Mouse (Mus musculus) adrenal gland, postnatal 14 days (tissue): ENCODE measurements around the gene Gm45785. TPM values are rescaled to one million over a fixed set of nuclear protein-coding genes. Genes with fewer than 3 reads are reported as not detected.

Experiments
- DNase-seq: peaks from one replicate; pipeline ENCODE4 v3.0.0; 2021; ENCODE audit warnings: mixed read lengths
- total RNA-seq: library from RNA; stranded (reverse); gene quantifications from 2 replicates; pipeline ENCODE4 v1.2.3, GENCODE M21; 2021

Gene Gm45785
- total RNA-seq, 1 experiment from 2014 or later = 0.89 TPM

- DNase-seq = no peak
Observed at GRCm38 (mm10) chr7:140857550-140858505, 1.7 kb upstream of the Gm45785 start, which contains the start of gene Bet1l. Gene Bet1l (minus strand): TSS chr7:140857577.

GRCm38 (mm10) chr7:140856785-140857549 is 836 bp upstream of the Gm45785 start, which contains the start of gene Ric8a:
Gene Ric8a (plus strand): TSS chr7:140856957.
- DNase-seq = peak; percentile 95

- no peak for DNase-seq
Observed at GRCm38 (mm10) chr7:140855181-140855580, 950 bp downstream of the Gm45785 start.

- no peak for DNase-seq
Observed at GRCm38 (mm10) chr7:140854483-140854882, 1.6 kb downstream of the Gm45785 start.

- DNase-seq = peak; percentile 76
Observed at GRCm38 (mm10) chr7:140853386-140853785, 2.7 kb downstream of the Gm45785 start.

DNA sequence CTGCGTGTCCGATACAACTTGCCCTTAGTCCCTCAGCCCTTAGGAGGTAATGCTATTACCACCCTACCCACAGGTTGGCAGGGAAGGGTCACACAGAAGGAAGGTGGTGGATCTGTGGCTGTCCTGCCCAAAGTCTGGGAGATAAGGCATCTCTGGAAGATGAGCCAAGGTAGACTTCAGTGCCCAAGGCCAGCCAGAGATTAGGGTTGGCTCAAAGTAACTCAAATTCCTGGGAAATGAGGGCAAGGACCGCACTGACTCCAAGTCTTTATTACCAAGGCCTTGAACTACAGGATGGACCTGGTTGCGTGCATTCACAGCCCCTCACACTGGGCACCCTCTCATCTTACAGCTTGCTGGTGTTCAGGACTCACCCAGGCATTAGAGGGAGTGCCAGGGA is 4.2 kb downstream of the Gm45785 start:
- DNase-seq = peak; percentile 49

GRCm38 (mm10) chr7:140848591-140848990 is 7.5 kb downstream of the Gm45785 start:
- no peak for DNase-seq

DNA sequence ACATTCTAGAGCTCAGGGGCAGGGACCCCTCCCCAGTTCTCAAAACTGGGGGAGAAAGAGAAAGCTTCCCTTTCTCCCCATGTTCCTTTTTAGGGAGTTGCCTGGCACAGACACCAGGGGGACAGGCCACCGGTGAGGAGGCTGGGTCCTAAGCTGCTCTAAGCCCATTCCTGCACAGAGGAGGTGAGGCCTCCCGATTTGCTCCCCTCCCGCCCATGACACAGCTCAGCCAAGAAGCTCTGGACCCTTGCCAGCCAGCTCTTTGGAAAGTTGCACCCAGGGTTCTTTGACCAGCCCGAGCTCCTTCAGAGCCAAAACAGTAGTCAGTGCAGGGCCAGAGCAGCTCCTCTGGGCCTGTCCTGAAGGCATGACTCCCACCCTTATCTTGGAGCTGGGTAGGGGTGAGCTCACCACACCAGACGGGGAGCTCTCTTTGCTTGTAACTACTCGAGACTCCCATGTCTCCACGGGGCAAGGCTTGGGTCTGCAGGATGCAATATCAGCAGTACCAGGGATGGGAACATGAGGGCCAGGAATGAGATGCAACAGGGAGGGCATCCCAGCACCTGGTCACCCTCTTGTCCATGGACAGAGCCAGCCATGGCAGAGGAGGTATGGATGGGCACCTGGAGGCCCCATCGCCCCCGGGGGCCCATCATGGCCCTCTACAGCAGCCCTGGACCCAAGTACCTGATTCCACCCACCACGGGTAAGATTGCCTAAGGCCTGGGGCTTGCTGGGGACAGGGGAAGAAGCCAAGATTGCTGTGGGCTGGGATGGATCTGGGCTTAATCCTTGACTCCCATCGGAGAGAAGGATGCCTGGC is 8.2 kb downstream of the Gm45785 start, which contains the start of gene Odf3:
Odf3 (plus strand) TSS at position 51 of the 826 bp plus-strand sequence.
- DNase-seq = peak; percentile 91

GRCm38 (mm10) chr7:140846676-140847075 is 9.5 kb downstream of the Gm45785 start:
- DNase-seq = peak; percentile 42

DNA sequence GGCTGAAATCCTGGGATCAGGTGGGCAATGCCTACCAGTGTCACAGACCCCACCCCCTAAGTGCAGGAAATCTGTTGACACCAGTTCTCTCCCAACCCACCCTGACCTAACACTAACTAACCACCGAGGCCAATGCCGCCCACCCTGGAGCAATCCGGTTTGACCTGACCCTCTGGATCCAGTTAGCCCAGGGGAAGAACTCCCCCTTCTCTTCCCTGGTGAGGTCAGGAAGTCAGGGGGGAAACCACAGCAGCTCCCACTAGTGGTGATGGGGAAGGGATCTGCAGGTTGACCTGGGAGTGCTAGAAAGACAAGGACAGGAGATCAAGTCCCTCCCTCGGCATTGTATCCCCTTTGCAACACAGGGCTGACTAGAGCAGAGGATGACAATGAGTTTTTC is 10.4 kb downstream of the Gm45785 start:
- peak; percentile 8 for DNase-seq

DNA sequence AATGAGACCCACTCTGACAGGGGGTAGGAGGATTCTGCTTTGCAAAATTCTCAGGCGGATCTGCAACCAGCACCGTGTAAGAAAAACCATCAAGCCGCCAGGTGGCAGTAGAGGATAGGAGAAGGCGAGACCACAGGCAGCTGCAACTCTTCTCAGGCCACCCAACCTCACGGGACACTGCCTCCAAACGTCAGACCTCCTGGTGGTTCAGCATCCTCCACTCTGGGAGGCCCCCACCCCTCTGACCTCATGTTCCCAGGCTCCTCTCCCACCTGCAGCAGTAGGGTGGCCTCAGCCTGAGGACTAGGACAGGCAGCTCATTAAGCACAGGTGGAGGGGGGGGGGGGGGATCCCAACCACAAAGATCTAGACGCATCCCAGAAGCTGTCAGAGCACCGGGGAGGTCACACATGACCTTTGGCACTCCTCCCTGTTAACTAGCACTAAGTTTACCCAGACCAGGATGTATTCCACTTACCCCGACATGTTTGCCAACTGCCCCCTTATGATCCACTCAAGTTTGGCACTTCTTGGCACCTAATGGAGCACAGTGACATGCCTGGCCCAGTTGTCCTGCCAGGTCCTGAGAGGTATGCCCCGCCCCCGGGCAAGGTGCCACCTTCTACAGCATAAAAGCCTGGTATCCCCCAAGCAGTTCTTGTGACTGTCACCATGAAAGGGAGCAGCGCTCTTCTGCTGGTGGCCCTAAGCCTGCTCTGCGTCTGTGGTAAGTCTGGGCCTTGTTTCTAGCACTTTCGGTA is 11.0 kb downstream of the Gm45785 start, which contains the start of gene Scgb1c1:
Scgb1c1 (plus strand) TSS at position 643 of the 761 bp plus-strand sequence.
- peak; percentile 96 for DNase-seq

- peak; percentile 2 for DNase-seq
Observed at GRCm38 (mm10) chr7:140843806-140844205, 12.3 kb downstream of the Gm45785 start.

DNA sequence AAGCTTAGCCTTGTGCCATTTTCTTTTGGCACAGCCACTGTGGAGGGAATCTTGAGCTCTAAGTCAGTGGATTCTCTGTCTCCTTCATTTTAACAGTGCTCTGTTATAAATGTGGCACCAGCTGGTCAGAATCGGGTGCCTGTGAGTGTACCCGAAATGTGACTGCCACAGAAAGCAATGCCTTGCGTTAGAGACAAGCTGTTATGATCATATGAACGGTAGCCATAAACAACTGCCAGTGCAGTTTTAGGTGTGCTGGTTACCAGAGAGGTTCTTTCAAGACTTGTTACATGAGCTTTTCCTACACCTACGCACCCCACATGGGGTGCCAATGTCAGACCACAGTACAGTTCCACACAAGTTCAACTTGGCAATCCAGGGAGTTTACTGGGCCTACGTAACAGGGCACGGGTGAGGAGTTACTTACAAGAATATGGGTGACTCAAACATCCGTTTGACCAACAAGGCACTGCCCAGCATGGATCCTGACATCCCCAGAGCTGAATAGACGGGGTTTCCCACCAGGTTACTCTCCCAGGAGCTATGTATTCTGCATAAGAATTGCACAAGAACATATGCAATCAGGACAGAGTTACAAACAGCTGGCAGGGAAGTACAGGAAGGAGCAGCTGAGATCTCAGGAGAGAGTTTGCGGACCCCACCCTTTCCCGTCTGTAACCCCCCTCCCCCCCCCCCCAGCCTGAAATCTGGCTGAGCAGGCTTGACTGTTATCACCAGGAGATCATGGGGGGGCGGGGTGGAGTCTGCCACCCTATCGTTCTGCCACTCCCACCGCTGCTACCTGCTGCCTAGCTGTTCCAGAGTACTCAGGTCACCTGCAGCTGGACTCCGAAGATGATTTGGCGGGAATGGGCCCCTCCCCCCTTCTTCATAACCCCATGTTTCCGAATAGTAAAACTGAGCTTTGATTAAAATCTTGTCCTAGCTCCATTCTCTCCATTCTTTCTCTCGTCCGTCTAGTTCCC is 15.1 kb downstream of the Gm45785 start:
- DNase-seq = no peak

- DNase-seq = no peak
Observed at GRCm38 (mm10) chr7:140839556-140839955, 16.6 kb downstream of the Gm45785 start.

GRCm38 (mm10) chr7:140836243-140837115 is 19.7 kb downstream of the Gm45785 start:
- DNase-seq = no peak

DNA sequence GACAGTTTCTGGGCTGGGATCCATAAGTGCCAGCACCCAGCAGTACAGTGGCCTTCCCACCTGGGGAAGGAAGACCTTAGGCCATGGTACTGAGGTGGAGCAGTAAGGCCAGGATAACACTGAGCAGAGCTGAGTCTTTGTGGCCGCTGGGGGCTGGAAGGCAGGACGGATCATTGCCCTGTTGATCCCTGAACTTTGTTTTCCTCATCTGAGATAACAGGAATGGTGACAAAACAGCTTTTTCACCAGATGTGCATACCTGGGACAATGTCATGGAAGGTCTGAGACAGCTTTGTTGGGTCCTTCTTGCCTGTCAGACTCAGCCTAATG is 20.4 kb downstream of the Gm45785 start:
- no peak for DNase-seq

- DNase-seq = peak; percentile 72
Observed at GRCm38 (mm10) chr7:140834968-140835757, 21.0 kb downstream of the Gm45785 start, which contains the start of gene Urah. Gene Urah (plus strand): TSS chr7:140835018.

DNA sequence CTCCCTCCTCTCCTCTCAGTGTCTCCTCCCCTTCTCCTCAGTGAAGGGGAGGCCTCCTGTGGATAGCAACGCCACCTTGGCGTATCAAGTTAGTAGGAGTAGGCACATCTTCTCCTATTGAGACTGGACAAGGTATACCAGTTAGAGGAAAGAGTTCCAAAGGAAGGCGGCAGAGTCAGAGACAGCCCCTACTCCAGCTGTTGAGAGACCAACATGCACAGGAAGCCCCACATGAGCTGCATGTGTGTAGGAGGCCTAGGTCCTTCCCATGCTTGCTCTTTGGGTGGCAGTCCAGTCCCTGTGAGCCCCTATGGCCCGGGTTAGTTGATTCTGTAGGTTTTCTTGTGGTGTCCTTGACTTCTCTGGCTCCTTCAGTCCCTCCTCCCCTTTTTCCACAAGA is 22.8 kb downstream of the Gm45785 start:
- DNase-seq = no peak
